20 mouse cellular contexts compared by ENCODE assay signal in the genomic region with DNA sequence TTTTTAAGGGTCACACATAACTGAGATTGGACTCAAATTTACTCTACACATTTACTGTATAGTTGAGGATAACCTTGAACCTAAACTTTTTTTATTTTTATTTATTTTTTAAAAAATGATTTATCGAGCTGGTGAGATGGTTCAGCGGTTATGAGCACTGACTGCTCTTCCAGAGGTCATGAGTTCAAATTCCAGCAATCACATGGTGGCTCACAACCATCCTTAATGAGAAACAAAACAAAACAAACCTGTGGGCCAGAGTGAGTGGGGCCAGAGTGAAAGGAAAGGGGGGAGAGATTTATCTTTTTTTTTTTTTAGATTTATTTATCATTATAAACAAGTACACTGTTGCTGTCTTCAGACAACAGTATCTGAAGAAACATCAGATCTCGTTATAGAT. TPM values are rescaled to one million over a fixed set of nuclear protein-coding genes. Genes with fewer than 3 reads are reported as not detected.
A peak's percentile ranks its signal among the peaks of the same experiment; 100 is the strongest.
DNase-seq lines count a peak whose midpoint lies in the region; ATAC-seq lines count a peak whose summit lies in the region.
"Had no signal": no experiment of that assay in that cellular context is flagged by ENCODE, and none has a peak within 500 bp of the region (broad histone marks: within the 10 kb centered on the region; RNA-seq: fewer than 3 reads in every experiment).

No protein-coding gene starts in this region.

- H3K27me3 ChIP-seq in kidney, embryonic 16.5 days (ENCODE audit: insufficient read depth, low read length), result no peaks in the 10 kb centered on the region
- H3K27me3 ChIP-seq in midbrain, embryonic 11.5 days (ENCODE audit: control insufficient read depth, insufficient read depth, low read length), result no peaks in the 10 kb centered on the region
- no peaks in the 10 kb centered on the region for H3K27me3 ChIP-seq in midbrain, embryonic 15.5 days (replicated peaks)
- H3K27me3 ChIP-seq: embryonic facial prominence, embryonic 13.5 days; embryonic facial prominence, embryonic 15.5 days; forebrain, embryonic 12.5 days had no signal

- H3K4me3 ChIP-seq in kidney, embryonic 16.5 days (ENCODE audit: low read length), result no peak overlapping the region
- no peak overlapping the region for H3K4me3 ChIP-seq in midbrain, embryonic 11.5 days (ENCODE audit: low read depth, low read length)
- no peak overlapping the region for H3K4me3 ChIP-seq in midbrain, embryonic 15.5 days
- H3K4me3 ChIP-seq: embryonic facial prominence, embryonic 13.5 days; embryonic facial prominence, embryonic 15.5 days; erythroblast, embryonic 14.5 days; forebrain, embryonic 10.5 days; forebrain, embryonic 12.5 days had no signal

- H3K9ac ChIP-seq in kidney, embryonic 16.5 days (replicated peaks; ENCODE audit: low read length), result no peak overlapping the region
- no peak overlapping the region for H3K9ac ChIP-seq in midbrain, embryonic 11.5 days (ENCODE audit: low read length)
- H3K9ac ChIP-seq in midbrain, embryonic 15.5 days, result no peak overlapping the region
- H3K9ac ChIP-seq: embryonic facial prominence, embryonic 13.5 days; embryonic facial prominence, embryonic 15.5 days; forebrain, embryonic 12.5 days had no signal

- no peaks in the 10 kb centered on the region for H3K9me3 ChIP-seq in kidney, embryonic 16.5 days (ENCODE audit: low read length)
- H3K9me3 ChIP-seq in midbrain, embryonic 11.5 days (ENCODE audit: control insufficient read depth, low read length), result no peaks in the 10 kb centered on the region
- H3K9me3 ChIP-seq in midbrain, embryonic 15.5 days, result no peaks in the 10 kb centered on the region
- H3K9me3 ChIP-seq: embryonic facial prominence, embryonic 13.5 days; embryonic facial prominence, embryonic 15.5 days; forebrain, embryonic 10.5 days; forebrain, embryonic 12.5 days had no signal

- WGBS in kidney, embryonic 16.5 days, result 65% methylated on average over 3 of the region's 3 CpGs
- 86% methylated on average over 3 of the region's 3 CpGs for WGBS in midbrain, embryonic 11.5 days
- WGBS in midbrain, embryonic 15.5 days, result 86% methylated on average over 3 of the region's 3 CpGs

- peak; percentile 35 for DNase-seq in kidney, adult 11 months
- no peak for DNase-seq in kidney, adult 18-20 months
- peak; percentile 85 for DNase-seq in kidney, adult 9 months
- DNase-seq in midbrain, embryonic 11.5 days (ENCODE audit: low spot score, missing footprints), result peak; percentile 76
- DNase-seq: adrenal gland, adult 2 months; adrenal gland, postnatal 10 days; adrenal gland, postnatal 25 days; cerebellum, adult 8-10 months; cerebellum, adult 9-11 months; cerebellum, postnatal 14 days; cerebellum, postnatal 36 days; embryo, embryonic 11 days had no signal

- no peaks in the 10 kb centered on the region for H3K36me3 ChIP-seq in kidney, embryonic 16.5 days (ENCODE audit: insufficient read depth, low read length)
- H3K36me3 ChIP-seq in midbrain, embryonic 11.5 days (ENCODE audit: control insufficient read depth, insufficient read depth, low read length), result no peaks in the 10 kb centered on the region
- no peaks in the 10 kb centered on the region for H3K36me3 ChIP-seq in midbrain, embryonic 15.5 days (replicated peaks)
- H3K36me3 ChIP-seq: embryonic facial prominence, embryonic 13.5 days; embryonic facial prominence, embryonic 15.5 days; forebrain, embryonic 12.5 days had no signal

- no peak overlapping the region for H3K27ac ChIP-seq in kidney, embryonic 16.5 days (ENCODE audit: low read length)
- H3K27ac ChIP-seq in midbrain, embryonic 11.5 days (ENCODE audit: low read depth, low read length), result no peak overlapping the region
- H3K27ac ChIP-seq in midbrain, embryonic 15.5 days, result no peak overlapping the region
- H3K27ac ChIP-seq: embryonic facial prominence, embryonic 13.5 days; embryonic facial prominence, embryonic 15.5 days; forebrain, embryonic 10.5 days; forebrain, embryonic 12.5 days had no signal

- H3K4me2 ChIP-seq in kidney, embryonic 16.5 days (replicated peaks; ENCODE audit: low read depth, low read length), result no peak overlapping the region
- H3K4me2 ChIP-seq in midbrain, embryonic 11.5 days, result no peak overlapping the region
- H3K4me2 ChIP-seq in midbrain, embryonic 15.5 days, result no peak overlapping the region
- H3K4me2 ChIP-seq: embryonic facial prominence, embryonic 13.5 days; embryonic facial prominence, embryonic 15.5 days; forebrain, embryonic 12.5 days had no signal

- no peak for ATAC-seq in kidney, embryonic 16.5 days (ENCODE audit: low FRiP score, low TSS enrichment)
- ATAC-seq in midbrain, embryonic 11.5 days (ENCODE audit: low FRiP score), result no peak
- no peak for ATAC-seq in midbrain, embryonic 15.5 days (replicated peaks)
- ATAC-seq: forebrain, embryonic 14.5 days had no signal

- H3K4me1 ChIP-seq in kidney, embryonic 16.5 days (ENCODE audit: insufficient read depth, low read length), result peaks cover 13% of the 10 kb centered on the region; the same call in 1 of the 2 replicates
- no peaks in the 10 kb centered on the region for H3K4me1 ChIP-seq in midbrain, embryonic 11.5 days (ENCODE audit: control insufficient read depth, insufficient read depth, low read length)
- H3K4me1 ChIP-seq in midbrain, embryonic 15.5 days, result no peaks in the 10 kb centered on the region
- H3K4me1 ChIP-seq: embryonic facial prominence, embryonic 15.5 days; forebrain, embryonic 10.5 days had no signal

RNA-seq across cellular contexts. Expression of a gene that starts 12.4 kb away (rescaled TPM):
- polyA plus RNA-seq in kidney, embryonic 16.5 days (2015; fragmentation: Nextera tagmentation; extraction: Ambion mirVana), result 1.0 and 1.2 TPM in 2 replicates
- 1.1 and 1.8 TPM in 2 replicates for polyA plus RNA-seq in midbrain, embryonic 11.5 days (2014; fragmentation: Nextera tagmentation; extraction: Ambion mirVana)
- polyA plus RNA-seq in midbrain, embryonic 15.5 days (2015; fragmentation: Nextera tagmentation; extraction: Ambion mirVana), result 4.8 and 6.7 TPM in 2 replicates
- polyA plus RNA-seq: erythroblast, embryonic 14.5 days had no signal

RNA-seq across cellular contexts. Expression of a gene that starts 16.6 kb away (rescaled TPM):
- polyA plus RNA-seq in kidney, embryonic 16.5 days (2015; fragmentation: Nextera tagmentation; extraction: Ambion mirVana), result 20.9 and 21.5 TPM in 2 replicates
- polyA plus RNA-seq in midbrain, embryonic 11.5 days (2014; fragmentation: Nextera tagmentation; extraction: Ambion mirVana), result 3.7 and 4.8 TPM in 2 replicates
- 8.8 and 10.1 TPM in 2 replicates for polyA plus RNA-seq in midbrain, embryonic 15.5 days (2015; fragmentation: Nextera tagmentation; extraction: Ambion mirVana)

RNA-seq across cellular contexts. Expression of a gene that starts 22.2 kb away (rescaled TPM):
- 851 and 866 TPM in 2 replicates for polyA plus RNA-seq in kidney, embryonic 16.5 days (2015; fragmentation: Nextera tagmentation; extraction: Ambion mirVana)
- polyA plus RNA-seq in midbrain, embryonic 11.5 days (2014; fragmentation: Nextera tagmentation; extraction: Ambion mirVana), result 619 and 639 TPM in 2 replicates
- 383 and 391 TPM in 2 replicates for polyA plus RNA-seq in midbrain, embryonic 15.5 days (2015; fragmentation: Nextera tagmentation; extraction: Ambion mirVana)

RNA-seq across cellular contexts. Expression of a gene that starts 22.4 kb away (rescaled TPM):
- 10.9 and 15.3 TPM in 2 replicates for polyA plus RNA-seq in kidney, embryonic 16.5 days (2015; fragmentation: Nextera tagmentation; extraction: Ambion mirVana)
- polyA plus RNA-seq in midbrain, embryonic 11.5 days (2014; fragmentation: Nextera tagmentation; extraction: Ambion mirVana), result 4.5 and 6.6 TPM in 2 replicates
- 89.2 and 90.8 TPM in 2 replicates for polyA plus RNA-seq in midbrain, embryonic 15.5 days (2015; fragmentation: Nextera tagmentation; extraction: Ambion mirVana)
- polyA plus RNA-seq: erythroblast, embryonic 14.5 days had no signal

RNA-seq across cellular contexts. Expression of a gene that starts 35.6 kb away (rescaled TPM):
- 16.4 and 20.2 TPM in 2 replicates for polyA plus RNA-seq in kidney, embryonic 16.5 days (2015; fragmentation: Nextera tagmentation; extraction: Ambion mirVana)
- 8.2 and 8.4 TPM in 2 replicates for polyA plus RNA-seq in midbrain, embryonic 11.5 days (2014; fragmentation: Nextera tagmentation; extraction: Ambion mirVana)
- polyA plus RNA-seq in midbrain, embryonic 15.5 days (2015; fragmentation: Nextera tagmentation; extraction: Ambion mirVana), result 32.7 and 34.3 TPM in 2 replicates
